Mouse (Mus musculus): ENCODE results near the gene Tubb4b. TPM values are rescaled to one million over a fixed set of nuclear protein-coding genes. Genes with fewer than 3 reads are reported as not detected.

Tubb4b gene
- total and polyA plus RNA-seq, 3 experiments: 356 to 592 (median 520) TPM

- DNase-seq (ENCODE audit: extremely low read depth): peak; percentile 32
These were observed 41.2 kb downstream of the Tubb4b start for GRCm38 (mm10) chr2:25183336-25183735.

GRCm38 (mm10) chr2:25182664-25183063 is 41.8 kb downstream of the Tubb4b start:
- no peak overlapping the region for H3K4me3 ChIP-seq (replicated peaks in 1 of 3; ENCODE audit: low read depth in 2 of 3, low read length in 2 of 3, poor library complexity in 1 of 3)
- DNase-seq (ENCODE audit: extremely low read depth): no peak
- H3K9ac ChIP-seq (ENCODE audit: insufficient read depth, low read depth): peak overlapping the region; percentile 20; the same call in 1 of the 2 replicates
- H3K27me3 ChIP-seq (replicated peaks): peaks cover 78% of the 10 kb centered on the region
- in situ Hi-C loops (cut with MboI; ENCODE audit: low pct_ligation_motif_present, low pct_unique_long_range_greater_than_20kb, low sequenced_read_pairs): no loop called here
- H3K4me2 ChIP-seq (ENCODE audit: insufficient read depth, low read depth, poor library complexity, severe bottlenecking): 0 out of 2 replicates have a peak overlapping the region, but pooled peaks have one; percentile 27
- dilution Hi-C loops (cut with MboI; ENCODE audit: extremely low pct_ligation_motif_present, extremely low pct_unique_long_range_greater_than_20kb, low sequenced_read_pairs): no loop called here
- no peaks in the 10 kb centered on the region for H3K79me2 ChIP-seq (replicated peaks; ENCODE audit: control insufficient read depth, extremely low read depth, insufficient read depth, poor library complexity, severe bottlenecking)
- peaks cover 20 to 43% of the 10 kb centered on the region in 2 experiments for H3K4me1 ChIP-seq (ENCODE audit: control insufficient read depth in 1 of 2, insufficient read depth in 2 of 2)
- H3K9me3 ChIP-seq (replicated peaks; ENCODE audit: low read length): peaks cover 11% of the 10 kb centered on the region
- no peak for TF ChIP-seq SIN3A (IDR thresholded peaks at IDR 0.05; ENCODE audit: low read length)
- TF ChIP-seq ZC3H11A (IDR thresholded peaks at IDR 0.05; ENCODE audit: low read depth, low read length): no peak
- no peak for TF ChIP-seq KAT2A (IDR thresholded peaks at IDR 0.05; ENCODE audit: insufficient replicate concordance, low read length)
- no peak for TF ChIP-seq POLR2AphosphoS2 (IDR thresholded peaks at IDR 0.05; ENCODE audit: low read depth, low read length)
- no peak for TF ChIP-seq EP300 (IDR thresholded peaks at IDR 0.05; ENCODE audit: low read length)
- no peak for TF ChIP-seq BHLHE40 (IDR thresholded peaks at IDR 0.05; ENCODE audit: low read depth, low read length)
- no peak for TF ChIP-seq MEF2A (IDR thresholded peaks at IDR 0.05; ENCODE audit: borderline replicate concordance, low read depth, low read length)
- TF ChIP-seq POLR2A (IDR thresholded peaks at IDR 0.05; ENCODE audit: low read depth, low read length): no peak
- no peak for TF ChIP-seq E2F4 (IDR thresholded peaks at IDR 0.05; ENCODE audit: insufficient replicate concordance, low read depth, low read length)
- no peak for TF ChIP-seq USF1 (IDR thresholded peaks at IDR 0.05; ENCODE audit: low read depth, low read length)
- TF ChIP-seq ELF1 (IDR thresholded peaks at IDR 0.05; ENCODE audit: low read depth, low read length): no peak
- H3K27ac ChIP-seq (ENCODE audit: insufficient read depth, low read depth): no peak overlapping the region
- H3K36me3 ChIP-seq (replicated peaks in 1 of 2; ENCODE audit: control insufficient read depth in 1 of 2, insufficient read depth in 1 of 2, low read length in 1 of 2): no peaks in the 10 kb centered on the region

More at GRCm38 (mm10) chr2:25183336-25183735, 41.2 kb downstream of the Tubb4b start:
- H3K4me1 ChIP-seq (ENCODE audit: control insufficient read depth in 1 of 2, insufficient read depth in 2 of 2): peaks cover 20 to 43% of the 10 kb centered on the region in 2 experiments
- TF ChIP-seq EP300 (IDR thresholded peaks at IDR 0.05; ENCODE audit: low read length) (no peak), MYC (IDR thresholded peaks at IDR 0.05; ENCODE audit: low read depth, low read length) (no peak), MAFK (IDR thresholded peaks at IDR 0.05; ENCODE audit: insufficient replicate concordance, low read length) (no peak), ZC3H11A (IDR thresholded peaks at IDR 0.05; ENCODE audit: low read depth, low read length) (no peak), NRF1 (IDR thresholded peaks at IDR 0.05; ENCODE audit: low read depth, low read length) (no peak), TCF12 (IDR thresholded peaks at IDR 0.05; ENCODE audit: low read depth, low read length) (no peak), E2F4 (IDR thresholded peaks at IDR 0.05; ENCODE audit: insufficient replicate concordance, low read depth, low read length) (no peak), GABPA (IDR thresholded peaks at IDR 0.05; ENCODE audit: insufficient replicate concordance, low read depth, low read length) (no peak), MAX (IDR thresholded peaks at IDR 0.05; ENCODE audit: low read length) (no peak), POLR2A (IDR thresholded peaks at IDR 0.05; ENCODE audit: low read depth, low read length) (no peak), ZNF384 (IDR thresholded peaks at IDR 0.05; ENCODE audit: low read depth, low read length) (no peak)
- H3K27me3 ChIP-seq (replicated peaks): peaks cover 72% of the 10 kb centered on the region
- dilution Hi-C loops (cut with MboI; ENCODE audit: extremely low pct_ligation_motif_present, extremely low pct_unique_long_range_greater_than_20kb, low sequenced_read_pairs): no loop called here
- no peak overlapping the region for H3K27ac ChIP-seq (ENCODE audit: insufficient read depth, low read depth)
- no peak overlapping the region for H3K4me2 ChIP-seq (ENCODE audit: insufficient read depth, low read depth, poor library complexity, severe bottlenecking)
- H3K36me3 ChIP-seq (replicated peaks in 1 of 2; ENCODE audit: control insufficient read depth in 1 of 2, insufficient read depth in 1 of 2, low read length in 1 of 2): no peaks in the 10 kb centered on the region
- H3K9me3 ChIP-seq (replicated peaks; ENCODE audit: low read length): peaks cover 11% of the 10 kb centered on the region
- in situ Hi-C loops (cut with MboI; ENCODE audit: low pct_ligation_motif_present, low pct_unique_long_range_greater_than_20kb, low sequenced_read_pairs): no loop called here
- H3K79me2 ChIP-seq (replicated peaks; ENCODE audit: control insufficient read depth, extremely low read depth, insufficient read depth, poor library complexity, severe bottlenecking): no peaks in the 10 kb centered on the region
- no peak overlapping the region for H3K9ac ChIP-seq (ENCODE audit: insufficient read depth, low read depth)
- H3K4me3 ChIP-seq (replicated peaks in 1 of 3; ENCODE audit: low read depth in 2 of 3, low read length in 2 of 3, poor library complexity in 1 of 3): no peak overlapping the region

Data from CH12.LX (cell line).